Mouse (Mus musculus): Measurements from ENCODE around the gene Fthl17a. TPM values are rescaled to one million over a fixed set of nuclear protein-coding genes. Genes with fewer than 3 reads are reported as not detected.

Fthl17a gene
- polyA plus RNA-seq, 1 experiment from 2014 or later: not detected

GRCm38 (mm10) chrX:85318576-85318975 is 69.1 kb downstream of the Fthl17a start:
- Histone ChIP-seq H3K4me2 (no peak overlapping the region), H3K4me3 (ENCODE audit: low read depth, low read length) (no peak overlapping the region), H3K9me3 (ENCODE audit: control insufficient read depth, low read length) (no peaks in the 10 kb centered on the region), H3K9ac (ENCODE audit: low read depth, low read length) (no peak overlapping the region), H3K36me3 (ENCODE audit: control insufficient read depth, insufficient read depth, low read length) (no peaks in the 10 kb centered on the region), H3K27ac (ENCODE audit: low read depth, low read length) (no peak overlapping the region), H3K4me1 (replicated peaks; ENCODE audit: control insufficient read depth, insufficient read depth, low read length) (no peaks in the 10 kb centered on the region), H3K27me3 (replicated peaks; ENCODE audit: control insufficient read depth, insufficient read depth, low read length) (no peaks in the 10 kb centered on the region)
- WGBS: 78% methylated on average over 4 of the region's 4 CpGs
- no peak for ATAC-seq (replicated peaks; ENCODE audit: low FRiP score)
- DNase-seq (ENCODE audit: low spot score): no peak

DNA sequence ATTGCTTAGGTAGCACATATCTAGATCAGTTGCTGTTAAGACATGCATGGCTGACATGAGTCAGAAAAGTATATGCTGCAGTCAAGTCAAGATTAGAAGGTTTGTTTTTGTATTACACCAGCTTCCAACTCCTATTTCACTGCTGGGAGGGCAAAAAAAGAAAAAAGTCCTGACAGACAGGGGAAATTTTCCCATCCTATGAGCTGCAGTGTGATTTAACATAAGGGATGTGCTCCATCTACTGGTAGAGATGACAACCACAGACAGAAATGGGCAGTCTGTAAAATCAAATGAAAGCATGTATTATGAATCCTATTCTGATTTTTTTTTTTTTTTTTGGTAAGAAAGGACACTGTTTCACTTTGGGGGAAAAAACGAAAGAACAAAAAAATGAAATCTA is 69.7 kb downstream of the Fthl17a start:
- WGBS: 17% methylated on average over 1 of the region's 1 CpGs

More for the DNA sequence above, 69.7 kb downstream of the Fthl17a start:
- DNase-seq (ENCODE audit: low spot score) (no peak), ATAC-seq (replicated peaks; ENCODE audit: low FRiP score) (no peak)
- Histone ChIP-seq H3K36me3 (ENCODE audit: control insufficient read depth, insufficient read depth, low read length) (no peaks in the 10 kb centered on the region), H3K9me3 (ENCODE audit: control insufficient read depth, low read length) (no peaks in the 10 kb centered on the region), H3K27ac (ENCODE audit: low read depth, low read length) (no peak overlapping the region), H3K4me1 (replicated peaks; ENCODE audit: control insufficient read depth, insufficient read depth, low read length) (no peaks in the 10 kb centered on the region), H3K27me3 (replicated peaks; ENCODE audit: control insufficient read depth, insufficient read depth, low read length) (no peaks in the 10 kb centered on the region), H3K9ac (ENCODE audit: low read depth, low read length) (no peak overlapping the region), H3K4me3 (ENCODE audit: low read depth, low read length) (no peak overlapping the region), H3K4me2 (no peak overlapping the region)

Measured in liver, embryonic 11.5 days (tissue).